Mouse (Mus musculus) CH12.LX (cell line): ENCODE measurements around the gene Cops3. TPM values are rescaled to one million over a fixed set of nuclear protein-coding genes. Genes with fewer than 3 reads are reported as not detected.

Experiments used
- DNase-seq: peaks from one replicate; pipeline ENCODE4 v3.0.0-alpha.2; 2013; ENCODE audit errors: extremely low read depth
- H3K27ac ChIP-seq: 2 replicates; pipeline ENCODE4 v1.5.1; 2012; ENCODE audit warnings: low read depth, mild to moderate bottlenecking, control low read depth, moderate library complexity; ENCODE audit not compliant: insufficient read depth
- H3K27me3 ChIP-seq: replicated peaks from 2 replicates; pipeline ENCODE3; 2012; ENCODE audit warnings: inconsistent platforms
- H3K36me3 ChIP-seq, 2 experiments: replicated peaks in 1 of 2; 2 replicates each; pipeline versions ENCODE3 to v1.6.1; 2012; ENCODE audit warnings: inconsistent platforms in 1 of 2, low read length in 1 of 2, mild to moderate bottlenecking in 1 of 2, mixed read lengths in 1 of 2, moderate library complexity in 1 of 2; ENCODE audit not compliant: control insufficient read depth in 1 of 2, insufficient read depth in 1 of 2
- H3K4me1 ChIP-seq, 2 experiments: 2 replicates each; pipeline ENCODE4 v1.6.1; 2012; ENCODE audit warnings: inconsistent platforms in 1 of 2, moderate library complexity in 1 of 2; ENCODE audit not compliant: insufficient read depth in 2 of 2, control insufficient read depth in 1 of 2
- H3K4me2 ChIP-seq: 2 replicates; pipeline ENCODE4 v1.6.1; 2012; ENCODE audit warnings: low read depth, mild to moderate bottlenecking, control low read depth; ENCODE audit not compliant: poor library complexity, insufficient read depth, severe bottlenecking
- H3K4me3 ChIP-seq, 3 experiments: fragments of 150-350 bp in 1 of 3; sonication (generic) in 1 of 3; replicated peaks in 1 of 3; 2 replicates each; pipeline versions ENCODE3 to v1.5.1; 2011 to 2012; ENCODE audit warnings: low read depth in 2 of 3, low read length in 2 of 3, mild to moderate bottlenecking in 2 of 3, moderate library complexity in 2 of 3, control low read depth in 1 of 3, improper control_type of control experiment in 1 of 3, inconsistent platforms in 1 of 3, mixed read lengths in 1 of 3; ENCODE audit not compliant: poor library complexity in 1 of 3
- H3K79me2 ChIP-seq: replicated peaks from 2 replicates; pipeline ENCODE4 v1.6.1; 2012; ENCODE audit warnings: mild to moderate bottlenecking, moderate library complexity; ENCODE audit not compliant: control insufficient read depth, poor library complexity, insufficient read depth, severe bottlenecking; ENCODE audit errors: extremely low read depth
- H3K9ac ChIP-seq: 2 replicates; pipeline ENCODE4 v1.6.1; 2012; ENCODE audit warnings: low read depth, mild to moderate bottlenecking, control low read depth, moderate library complexity; ENCODE audit not compliant: insufficient read depth
- H3K9me3 ChIP-seq: replicated peaks from 2 replicates; pipeline ENCODE3; 2012; ENCODE audit warnings: low read length, inconsistent platforms, mixed read lengths
- BHLHE40 ChIP-seq: IDR thresholded peaks from 2 replicates; pipeline ENCODE4 v1.6.1; 2011; ENCODE audit warnings: mild to moderate bottlenecking, low read depth, low read length, improper control_type of control experiment
- CHD1 ChIP-seq: IDR thresholded peaks from 2 replicates; pipeline ENCODE4 v1.6.1; 2012; ENCODE audit warnings: low read depth, low read length, improper control_type of control experiment, inconsistent platforms
- CHD2 ChIP-seq: IDR thresholded peaks from 2 replicates; pipeline ENCODE4 v1.6.1; 2011; ENCODE audit warnings: low read length, improper control_type of control experiment
- CTCF ChIP-seq, 2 experiments: IDR thresholded peaks in 1 of 2; conservative IDR thresholded peaks in 1 of 2; 2 replicates each; pipeline ENCODE4 v1.5.1; 2011 to 2012; ENCODE audit warnings: low read depth in 2 of 2, low read length in 2 of 2, improper control_type of control experiment in 1 of 2, inconsistent platforms in 1 of 2, mild to moderate bottlenecking in 1 of 2, moderate library complexity in 1 of 2
- E2F4 ChIP-seq: IDR thresholded peaks from 2 replicates; pipeline ENCODE4 v1.6.1; 2011; ENCODE audit warnings: low read depth, low read length, improper control_type of control experiment; ENCODE audit not compliant: insufficient replicate concordance
- ELF1 ChIP-seq: IDR thresholded peaks from 2 replicates; pipeline ENCODE4 v1.6.1; 2014; ENCODE audit warnings: low read depth, mild to moderate bottlenecking, inconsistent platforms, low read length, improper control_type of control experiment
- EP300 ChIP-seq: IDR thresholded peaks from 2 replicates; pipeline ENCODE4 v1.6.1; 2011; ENCODE audit warnings: low read length, improper control_type of control experiment
- ETS1 ChIP-seq: conservative IDR thresholded peaks from 2 replicates; pipeline ENCODE4 v1.6.1; 2012; ENCODE audit warnings: low read depth, mild to moderate bottlenecking, inconsistent platforms, low read length, improper control_type of control experiment, moderate library complexity
- GABPA ChIP-seq: IDR thresholded peaks from 2 replicates; pipeline ENCODE4 v1.6.1; 2012; ENCODE audit warnings: low read depth, low read length, improper control_type of control experiment, inconsistent platforms; ENCODE audit not compliant: insufficient replicate concordance
- HCFC1 ChIP-seq: IDR thresholded peaks from 2 replicates; pipeline ENCODE4 v1.6.1; 2012; ENCODE audit warnings: low read depth, mild to moderate bottlenecking, inconsistent platforms, low read length, improper control_type of control experiment
- IRF4 ChIP-seq: IDR thresholded peaks from 2 replicates; pipeline ENCODE4 v1.6.1; 2014; ENCODE audit warnings: low read depth, mild to moderate bottlenecking, inconsistent platforms, low read length, improper control_type of control experiment
- JUN ChIP-seq: IDR thresholded peaks from 2 replicates; pipeline ENCODE4 v1.6.1; 2011; ENCODE audit warnings: low read depth, mild to moderate bottlenecking, low read length, improper control_type of control experiment, moderate library complexity; ENCODE audit not compliant: insufficient read depth
- JUND ChIP-seq: conservative IDR thresholded peaks from 2 replicates; pipeline ENCODE4 v1.6.1; 2011; ENCODE audit warnings: low read depth, low read length, improper control_type of control experiment
- MAFK ChIP-seq: IDR thresholded peaks from 2 replicates; pipeline ENCODE4 v1.6.1; 2011; ENCODE audit warnings: low read length, improper control_type of control experiment; ENCODE audit not compliant: insufficient replicate concordance
- MAZ ChIP-seq: IDR thresholded peaks from 2 replicates; pipeline ENCODE4 v1.6.1; 2012; ENCODE audit warnings: low read depth, mild to moderate bottlenecking, inconsistent platforms, low read length, improper control_type of control experiment, moderate library complexity
- MYC ChIP-seq: IDR thresholded peaks from 2 replicates; pipeline ENCODE4 v1.6.1; 2011; ENCODE audit warnings: low read depth, mild to moderate bottlenecking, improper control_type of control experiment, low read length
- NRF1 ChIP-seq: IDR thresholded peaks from 2 replicates; pipeline ENCODE4 v1.6.1; 2014; ENCODE audit warnings: low read depth, mild to moderate bottlenecking, inconsistent platforms, low read length, improper control_type of control experiment, moderate library complexity
- PAX5 ChIP-seq: IDR thresholded peaks from 2 replicates; pipeline ENCODE4 v1.6.1; 2012; ENCODE audit warnings: low read length, inconsistent platforms, mixed read lengths
- POLR2A ChIP-seq: IDR thresholded peaks from 2 replicates; pipeline ENCODE4 v1.6.1; 2011; ENCODE audit warnings: low read depth, mild to moderate bottlenecking, improper control_type of control experiment, low read length
- POLR2AphosphoS2 ChIP-seq: IDR thresholded peaks from 2 replicates; pipeline ENCODE4 v1.6.1; 2011; ENCODE audit warnings: low read depth, low read length, improper control_type of control experiment
- RAD21 ChIP-seq: IDR thresholded peaks from 2 replicates; pipeline ENCODE4 v1.6.1; 2011; ENCODE audit warnings: low read depth, mild to moderate bottlenecking, low read length, improper control_type of control experiment, moderate library complexity
- RCOR1 ChIP-seq: conservative IDR thresholded peaks from 2 replicates; pipeline ENCODE4 v1.6.1; 2012; ENCODE audit warnings: low read depth, mild to moderate bottlenecking, inconsistent platforms, low read length, improper control_type of control experiment
- SIN3A ChIP-seq: IDR thresholded peaks from 2 replicates; pipeline ENCODE4 v1.6.1; 2012; ENCODE audit warnings: low read length, improper control_type of control experiment, inconsistent platforms
- SMC3 ChIP-seq: IDR thresholded peaks from 2 replicates; pipeline ENCODE4 v1.6.1; 2011; ENCODE audit warnings: low read depth, low read length, improper control_type of control experiment
- UBTF ChIP-seq: IDR thresholded peaks from 2 replicates; pipeline ENCODE4 v1.6.1; 2012; ENCODE audit warnings: low read depth, mild to moderate bottlenecking, inconsistent platforms, low read length, improper control_type of control experiment, moderate library complexity
- USF1 ChIP-seq: IDR thresholded peaks from 2 replicates; pipeline ENCODE4 v1.6.1; 2014; ENCODE audit warnings: low read depth, mild to moderate bottlenecking, inconsistent platforms, low read length, improper control_type of control experiment
- USF2 ChIP-seq: conservative IDR thresholded peaks from 2 replicates; pipeline ENCODE4 v1.6.1; 2011; ENCODE audit warnings: low read depth, low read length, improper control_type of control experiment
- ZC3H11A ChIP-seq: IDR thresholded peaks from 2 replicates; pipeline ENCODE4 v1.6.1; 2012; ENCODE audit warnings: low read depth, mild to moderate bottlenecking, inconsistent platforms, low read length, improper control_type of control experiment
- ZKSCAN1 ChIP-seq: IDR thresholded peaks from 2 replicates; pipeline ENCODE4 v1.6.1; 2012; ENCODE audit warnings: low read depth, inconsistent platforms, low read length, improper control_type of control experiment, borderline replicate concordance
- ZMIZ1 ChIP-seq: IDR thresholded peaks from 2 replicates; pipeline ENCODE4 v1.6.1; 2012; ENCODE audit warnings: low read depth, mild to moderate bottlenecking, inconsistent platforms, low read length, improper control_type of control experiment
- ZNF384 ChIP-seq: IDR thresholded peaks from 2 replicates; pipeline ENCODE4 v1.6.1; 2012; ENCODE audit warnings: low read depth, low read length, improper control_type of control experiment, inconsistent platforms
- dilution Hi-C: fragments of 300-500 bp; cut with MboI; formaldehyde crosslinking; loops from 2 replicates; pipeline ENCODE4 v1.14.3; 2020; ENCODE audit warnings: low sequenced_read_pairs; ENCODE audit not compliant: extremely low pct_unique_long_range_greater_than_20kb, extremely low pct_ligation_motif_present
- in situ Hi-C: fragments of 300-500 bp; cut with MboI; formaldehyde crosslinking; loops from 3 replicates; pipeline ENCODE4 v1.14.3; 2019; ENCODE audit warnings: low sequenced_read_pairs, low pct_ligation_motif_present, low pct_unique_long_range_greater_than_20kb, mixed read lengths
- polyA plus RNA-seq: library from polyadenylated mRNA; unstranded; fragments of >175 nt; gene quantifications from 2 replicates; pipeline ENCODE4 v1.2.1, GENCODE M21; 2012; ENCODE audit warnings: low read depth; ENCODE audit not compliant: insufficient read length
- total RNA-seq, 2 experiments: library from RNA; depleted of rRNA; stranded (reverse); fragments of 300-350 nt in 1 of 2; fragments of >200 nt in 1 of 2; gene quantifications; 2 replicates each; pipeline ENCODE4 v1.2.3; 2012 to 2014

Gene Cops3
- total and polyA plus RNA-seq, 3 experiments = 128 to 317 (median 267) TPM

- no peak for TF ChIP-seq E2F4
- no peak for TF ChIP-seq CHD1
- TF ChIP-seq JUND = no peak; the same call in 1 of the 2 replicates
- no peak for TF ChIP-seq GABPA
- no peak for TF ChIP-seq RAD21
- no peak; the same call in 1 of the 2 replicates for TF ChIP-seq RCOR1
- TF ChIP-seq MYC = peak; percentile 93
- no peak for TF ChIP-seq PAX5
- TF ChIP-seq JUN = no peak
- 0 out of 2 replicates have a peak, but pooled peaks have one; percentile 5 for TF ChIP-seq EP300
- TF ChIP-seq SIN3A = peak; percentile 68
- no peak for TF ChIP-seq UBTF
- peak; percentile 74; the same call in 1 of the 2 replicates for TF ChIP-seq POLR2AphosphoS2
- TF ChIP-seq ELF1 = peak; percentile 86
Observed at GRCm38 (mm10) chr11:59810480-59811158, 29.0 kb downstream of the Cops3 start (continued).

- peak; percentile 92 for DNase-seq
- Histone ChIP-seq H3K4me3 (peak within 1 kb of the TSS; percentile 67 to 96 (median 92)), H3K4me1 (peaks cover 9 to 54% of the 10 kb centered on the region in 2 experiments), H3K79me2 (peaks cover 16% of the 10 kb centered on the region), H3K9me3 (no peaks in the 10 kb centered on the region), H3K27me3 (no peaks in the 10 kb centered on the region), H3K4me2 (peak within 1 kb of the TSS; percentile 89), H3K36me3 (peaks cover 28 to 36% of the 10 kb centered on the region in 2 experiments), H3K27ac (peak within 1 kb of the TSS; percentile 94), H3K9ac (peak within 1 kb of the TSS; percentile 97)
- in situ Hi-C loops (no loop called here), dilution Hi-C loops (no loop called here)
- TF ChIP-seq MAZ (peak; percentile 97), POLR2A (peak; percentile 93), RAD21 (no peak), BHLHE40 (peak; percentile 69), SIN3A (peak; percentile 98), CHD2 (no peak), E2F4 (0 out of 2 replicates have a peak, but pooled peaks have one; percentile 20), UBTF (peak; percentile 60; the same call in 1 of the 2 replicates), ZMIZ1 (peak; percentile 96), PAX5 (no peak), ZNF384 (no peak), IRF4 (peak; percentile 12), POLR2AphosphoS2 (peak; percentile 95), ELF1 (peak; percentile 26; the same call in 1 of the 2 replicates), ZC3H11A (no peak), GABPA (no peak), MAFK (no peak), MYC (peak; percentile 86; the same call in 1 of the 2 replicates), USF1 (peak; percentile 38), CHD1 (peak; percentile 100), ZKSCAN1 (no peak), CTCF (conservative IDR thresholded peaks at IDR 0.05 in 1 of 2, IDR thresholded peaks at IDR 0.05 in 1 of 2; ENCODE audit: low read depth in 2 of 2, low read length in 2 of 2) (no peak), JUND (peak; percentile 34; the same call in 1 of the 2 replicates), RCOR1 (peak; percentile 87; the same call in 1 of the 2 replicates), SMC3 (no peak), JUN (no peak), USF2 (no peak), NRF1 (peak; percentile 90), ETS1 (no peak), HCFC1 (peak; percentile 77)
Observed at GRCm38 (mm10) chr11:59809670-59810474, 29.8 kb downstream of the Cops3 start, which contains the start of gene Flcn. Gene Flcn (minus strand): TSS chr11:59810016.
